Mouse (Mus musculus) heart, embryonic 14.5 days (tissue): ENCODE data around the gene Ttyh1. TPM values are rescaled to one million over a fixed set of nuclear protein-coding genes. Genes with fewer than 3 reads are reported as not detected.

Experiments
- ATAC-seq: fragments of 200-750 bp; cut with Nextera tagmentation; 2 replicates; pipeline ENCODE4 v1.8.0; 2017; ENCODE audit warnings: low read depth, moderate TSS enrichment; ENCODE audit not compliant: insufficient number of reproducible peaks, insufficient read depth, low FRiP score
- H3K27ac ChIP-seq, 2 experiments: fragments of 200-500 bp in 1 of 2; fragments of 300-500 bp in 1 of 2; sonication (generic) in 1 of 2; replicated peaks in 1 of 2; 2 replicates each; pipeline ENCODE4 v1.5.1; 2012 to 2014; ENCODE audit warnings: low read depth in 2 of 2, low read length in 2 of 2, control low read depth in 1 of 2, mild to moderate bottlenecking in 1 of 2, mixed read lengths in 1 of 2; ENCODE audit not compliant: control insufficient read depth in 1 of 2, insufficient read depth in 1 of 2
- H3K27me3 ChIP-seq: fragments of 300-500 bp; sonication (generic); 2 replicates; pipeline ENCODE4 v1.6.1; 2014; ENCODE audit warnings: mild to moderate bottlenecking, low read length, control low read depth; ENCODE audit not compliant: control insufficient read depth, insufficient read depth
- H3K36me3 ChIP-seq: fragments of 300-500 bp; sonication (generic); 2 replicates; pipeline ENCODE4 v1.6.1; 2014; ENCODE audit warnings: mild to moderate bottlenecking, control low read depth, low read length, mixed read lengths; ENCODE audit not compliant: control insufficient read depth, insufficient read depth
- H3K4me1 ChIP-seq, 2 experiments: fragments of 200-500 bp in 1 of 2; fragments of 300-500 bp in 1 of 2; sonication (generic) in 1 of 2; 2 replicates each; pipeline ENCODE4 v1.6.1; 2012 to 2014; ENCODE audit warnings: low read length in 2 of 2, control low read depth in 1 of 2, mixed read lengths in 1 of 2; ENCODE audit not compliant: control insufficient read depth in 2 of 2, insufficient read depth in 2 of 2
- H3K4me2 ChIP-seq: fragments of 300-500 bp; sonication (generic); 2 replicates; pipeline ENCODE4 v1.6.1; 2014; ENCODE audit warnings: mild to moderate bottlenecking, low read length
- H3K4me3 ChIP-seq, 2 experiments: fragments of 200-500 bp in 1 of 2; fragments of 300-500 bp in 1 of 2; sonication (generic) in 1 of 2; 2 replicates each; pipeline ENCODE4 v1.5.1; 2012 to 2014; ENCODE audit warnings: low read length in 2 of 2, mild to moderate bottlenecking in 2 of 2, control low read depth in 1 of 2, low read depth in 1 of 2, moderate library complexity in 1 of 2; ENCODE audit not compliant: control insufficient read depth in 1 of 2, insufficient read depth in 1 of 2
- H3K9ac ChIP-seq: fragments of 300-500 bp; sonication (generic); 2 replicates; pipeline ENCODE4 v1.6.1; 2014; ENCODE audit warnings: mild to moderate bottlenecking, low read length
- H3K9me3 ChIP-seq: fragments of 300-500 bp; sonication (generic); 2 replicates; pipeline ENCODE4 v1.6.1; 2016; ENCODE audit warnings: low read length, control low read depth; ENCODE audit not compliant: control insufficient read depth
- WGBS: fragments of 180-500 bp; shearing (Covaris S2); extraction: QIAGEN DNeasy Blood & Tissue Kit; methylation state at CpG from one replicate; pipeline ENCODE4 v1.1.7; 2014; 5-methylcytosine and 5-hydroxymethylcytosine counted together
- polyA plus RNA-seq: library from polyadenylated mRNA; unstranded; fragments of >200 nt; fragmentation: Nextera tagmentation; extraction: Ambion mirVana; gene quantifications from 2 replicates; pipeline ENCODE4 v1.2.1, GENCODE M21; 2014

Gene Ttyh1
- polyA plus RNA-seq, 1 experiment from 2014 or later, result 0.72 TPM

- no peak overlapping the region for H3K4me2 ChIP-seq
- H3K4me3 ChIP-seq, result no peak overlapping the region
- no peak for ATAC-seq
- H3K4me1 ChIP-seq, result peaks cover 3 to 8% of the 10 kb centered on the region in 2 experiments; a peak in 3 of 4 replicates
- H3K27ac ChIP-seq, result no peak overlapping the region
- peaks cover 84% of the 10 kb centered on the region for H3K36me3 ChIP-seq
- WGBS, result 91% methylated on average over 20 of the region's 20 CpGs
- H3K9me3 ChIP-seq, result no peaks in the 10 kb centered on the region
- no peak overlapping the region for H3K9ac ChIP-seq
- H3K27me3 ChIP-seq, result no peaks in the 10 kb centered on the region
Measured at GRCm38 (mm10) chr7:4144766-4145551, 25.8 kb downstream of the Ttyh1 start.

GRCm38 (mm10) chr7:4145552-4146190 lies 26.5 kb downstream of the Ttyh1 start:
- no peaks in the 10 kb centered on the region for H3K27me3 ChIP-seq
- peaks cover 76% of the 10 kb centered on the region for H3K36me3 ChIP-seq
- H3K9ac ChIP-seq, result no peak overlapping the region
- H3K4me2 ChIP-seq, result no peak overlapping the region
- H3K9me3 ChIP-seq, result no peaks in the 10 kb centered on the region
- no peak for ATAC-seq
- 68% methylated on average over 6 of the region's 6 CpGs for WGBS
- no peak overlapping the region for H3K4me3 ChIP-seq
- H3K27ac ChIP-seq, result no peak overlapping the region
- peaks cover 8 to 15% of the 10 kb centered on the region in 2 experiments for H3K4me1 ChIP-seq

GRCm38 (mm10) chr7:4146241-4147180 lies 27.3 kb downstream of the Ttyh1 start:
- WGBS, result 94% methylated on average over 23 of the region's 23 CpGs
- H3K4me3 ChIP-seq, result no peak overlapping the region
- peaks cover 14 to 17% of the 10 kb centered on the region in 2 experiments for H3K4me1 ChIP-seq
- no peak overlapping the region for H3K4me2 ChIP-seq
- no peak for ATAC-seq
- H3K27ac ChIP-seq, result no peak overlapping the region
- H3K9me3 ChIP-seq, result no peaks in the 10 kb centered on the region
- 0 out of 2 replicates have a peak, but pooled peaks cover 4% of the 10 kb centered on the region for H3K27me3 ChIP-seq
- peaks cover 68% of the 10 kb centered on the region for H3K36me3 ChIP-seq
- H3K9ac ChIP-seq, result no peak overlapping the region

GRCm38 (mm10) chr7:4147371-4147770 lies 28.2 kb downstream of the Ttyh1 start:
- Histone ChIP-seq H3K9me3 (no peaks in the 10 kb centered on the region), H3K9ac (no peak overlapping the region), H3K27ac (no peak overlapping the region), H3K36me3 (peaks cover 59% of the 10 kb centered on the region), H3K4me3 (no peak overlapping the region), H3K4me2 (no peak overlapping the region), H3K27me3 (0 out of 2 replicates have a peak, but pooled peaks cover 8% of the 10 kb centered on the region), H3K4me1 (peaks cover 14 to 17% of the 10 kb centered on the region in 2 experiments)
- WGBS, result 88% methylated on average over 20 of the region's 20 CpGs
- ATAC-seq, result no peak

- no peak overlapping the region for H3K4me3 ChIP-seq
- H3K27me3 ChIP-seq, result 0 out of 2 replicates have a peak, but pooled peaks cover 8% of the 10 kb centered on the region
- WGBS, result 87% methylated on average over 4 of the region's 4 CpGs
- H3K9me3 ChIP-seq, result no peaks in the 10 kb centered on the region
- H3K4me2 ChIP-seq, result no peak overlapping the region
- H3K36me3 ChIP-seq, result peaks cover 55% of the 10 kb centered on the region
- H3K9ac ChIP-seq, result no peak overlapping the region
- no peak for ATAC-seq
- no peak overlapping the region for H3K27ac ChIP-seq
- H3K4me1 ChIP-seq, result peaks cover 14 to 17% of the 10 kb centered on the region in 2 experiments
Measured at GRCm38 (mm10) chr7:4147836-4148235, 28.6 kb downstream of the Ttyh1 start.

- Histone ChIP-seq H3K9ac (peak overlapping the region; percentile 85), H3K4me3 (peak overlapping the region; percentile 75 to 76), H3K36me3 (peaks cover 47% of the 10 kb centered on the region), H3K4me1 (peaks cover 14 to 17% of the 10 kb centered on the region in 2 experiments), H3K27me3 (0 out of 2 replicates have a peak, but pooled peaks cover 8% of the 10 kb centered on the region), H3K9me3 (no peaks in the 10 kb centered on the region), H3K4me2 (peak overlapping the region; percentile 96), H3K27ac (peak overlapping the region; percentile 88 to 95)
- WGBS, result 26% methylated on average over 18 of the region's 18 CpGs
- ATAC-seq, result peak; percentile 4; the same call in 1 of the 2 replicates
Measured at GRCm38 (mm10) chr7:4148341-4149208, 29.4 kb downstream of the Ttyh1 start.
